10 mouse cellular contexts compared by ENCODE assay signal in genomic region chr7:25904066-25904465, GRCm38 (mm10). TPM values are rescaled to one million over a fixed set of nuclear protein-coding genes. Genes with fewer than 3 reads are reported as not detected.
DNase-seq lines count a peak whose midpoint lies in the region; ATAC-seq and TF ChIP-seq lines count a peak whose summit lies in the region.
"Had no signal": no experiment of that assay in that cellular context is flagged by ENCODE, and none has a peak within 500 bp of the region (broad histone marks: within the 10 kb centered on the region; RNA-seq: fewer than 3 reads in every experiment).

No protein-coding gene starts in this region.

- no peaks in the 10 kb centered on the region for H3K9me3 ChIP-seq in liver, postnatal 0 days (ENCODE audit: low read length)
- 0 out of 2 replicates have a peak, but pooled peaks cover 6% of the 10 kb centered on the region for H3K9me3 ChIP-seq in forebrain, embryonic 12.5 days
- H3K9me3 ChIP-seq: forebrain, embryonic 15.5 days; limb, embryonic 12.5 days had no signal

- intact Hi-C loops in heart, adult 2 months (cut with DNase I), result loop anchor here (5.0 kb wide), 1 partner anchor 47 kb away; no protein-coding TSS in a partner anchor

- H3K36me3 ChIP-seq in heart, adult 2 months (ENCODE audit: control insufficient read depth, insufficient read depth, low read length), result no peaks in the 10 kb centered on the region
- no peaks in the 10 kb centered on the region for H3K36me3 ChIP-seq in liver, postnatal 0 days (replicated peaks; ENCODE audit: insufficient read depth, low read length)
- H3K36me3 ChIP-seq in forebrain, embryonic 12.5 days (replicated peaks), result no peaks in the 10 kb centered on the region
- H3K36me3 ChIP-seq: forebrain, embryonic 15.5 days; limb, embryonic 12.5 days had no signal

- TF ChIP-seq CTCF in heart, adult 2 months (IDR thresholded peaks at IDR 0.05), result peak; percentile 33
- TF ChIP-seq CTCF in liver, postnatal 0 days (IDR thresholded peaks at IDR 0.05; ENCODE audit: low read depth), result peak; percentile 75

- WGBS in heart, adult 2 months, result 49% methylated on average over 3 of the region's 3 CpGs
- 48% methylated on average over 3 of the region's 3 CpGs for WGBS in liver, postnatal 0 days (ENCODE audit: insufficient replicate concordance)
- 54% methylated on average over 3 of the region's 3 CpGs for WGBS in forebrain, embryonic 12.5 days

- H3K27me3 ChIP-seq in heart, adult 2 months (ENCODE audit: control insufficient read depth, insufficient read depth, low read length), result no peaks in the 10 kb centered on the region
- no peaks in the 10 kb centered on the region for H3K27me3 ChIP-seq in liver, postnatal 0 days (ENCODE audit: insufficient read depth, low read length)
- no peaks in the 10 kb centered on the region for H3K27me3 ChIP-seq in forebrain, embryonic 12.5 days
- H3K27me3 ChIP-seq: forebrain, embryonic 15.5 days; limb, embryonic 12.5 days had no signal

- TF ChIP-seq POLR2A in heart, adult 2 months (IDR thresholded peaks at IDR 0.05; ENCODE audit: insufficient read depth, low read depth, low read length), result no peak

- H3K9ac ChIP-seq in heart, adult 2 months (ENCODE audit: low read depth, low read length), result no peak overlapping the region
- H3K9ac ChIP-seq in liver, postnatal 0 days (replicated peaks), result no peak overlapping the region
- H3K9ac ChIP-seq in forebrain, embryonic 12.5 days, result no peak overlapping the region
- H3K9ac ChIP-seq: forebrain, embryonic 15.5 days; limb, embryonic 12.5 days had no signal

- ATAC-seq in liver, postnatal 0 days, result 0 out of 2 replicates have a peak, but pooled peaks have one; percentile 50
- no peak for ATAC-seq in cerebellum, adult (ENCODE audit: insufficient number of reproducible peaks, low FRiP score, low TSS enrichment)
- ATAC-seq in forebrain, embryonic 12.5 days (ENCODE audit: low FRiP score), result no peak
- ATAC-seq: forebrain, embryonic 15.5 days had no signal

- no peak overlapping the region for H3K27ac ChIP-seq in heart, adult 2 months
- H3K27ac ChIP-seq in liver, postnatal 0 days (ENCODE audit: low read depth), result no peak overlapping the region
- H3K27ac ChIP-seq in forebrain, embryonic 12.5 days, result no peak overlapping the region
- H3K27ac ChIP-seq: forebrain, embryonic 15.5 days; limb, embryonic 12.5 days had no signal

- H3K4me2 ChIP-seq in liver, postnatal 0 days (ENCODE audit: low read depth, low read length), result no peak overlapping the region
- no peak overlapping the region for H3K4me2 ChIP-seq in forebrain, embryonic 12.5 days
- H3K4me2 ChIP-seq: forebrain, embryonic 15.5 days; limb, embryonic 12.5 days had no signal

- no peak for DNase-seq in heart, adult 2 months
- no peak for DNase-seq in heart, adult 9 months (ENCODE audit: low spot score in 2 of 2)
- DNase-seq in 3T3-L1 (ENCODE audit: low read depth, low spot score) (peak; percentile 40), ZHBTc4 (ENCODE audit: low read depth, low spot score) (peak; percentile 89)
- DNase-seq in liver, postnatal 0 days, result peak; percentile 55
- no peak for DNase-seq in natural killer cell, adult 2 months (ENCODE audit: low spot score in 2 of 2)

- H3K79me2 ChIP-seq in heart, adult 2 months (replicated peaks; ENCODE audit: control insufficient read depth, insufficient read depth, low read length), result no peaks in the 10 kb centered on the region

- H3K4me3 ChIP-seq in heart, adult 2 months, result no peak overlapping the region
- no peak overlapping the region for H3K4me3 ChIP-seq in liver, postnatal 0 days (ENCODE audit: low read depth, low read length)
- no peak overlapping the region for H3K4me3 ChIP-seq in forebrain, embryonic 12.5 days (replicated peaks)
- H3K4me3 ChIP-seq: forebrain, embryonic 15.5 days; limb, embryonic 12.5 days had no signal

- no peak for TF ChIP-seq EP300 in heart, adult 2 months (IDR thresholded peaks at IDR 0.05; ENCODE audit: insufficient read depth, low read depth, low read length)
- TF ChIP-seq EP300 in liver, postnatal 0 days (IDR thresholded peaks at IDR 0.05; ENCODE audit: low read depth), result no peak

- H3K4me1 ChIP-seq in heart, adult 2 months (ENCODE audit: control insufficient read depth, insufficient read depth, low read length), result no peaks in the 10 kb centered on the region
- H3K4me1 ChIP-seq in liver, postnatal 0 days (ENCODE audit: insufficient read depth), result peaks cover 3% of the 10 kb centered on the region
- no peaks in the 10 kb centered on the region for H3K4me1 ChIP-seq in forebrain, embryonic 12.5 days
- H3K4me1 ChIP-seq: forebrain, embryonic 15.5 days; limb, embryonic 12.5 days had no signal

RNA-seq across cellular contexts. Expression of gene Cyp2b10, which starts 6.6 kb away (rescaled TPM):
- total RNA-seq in heart, adult 2 months (2021), result 1 to 10 TPM; 1.3 to 3.1 TPM
- polyA plus RNA-seq in heart, adult 2 months (2012; rRNA removed), result 0.29 and 1.8 TPM in 2 replicates
- 3.4 and 5.8 TPM in 2 replicates for polyA plus RNA-seq in liver, postnatal 0 days (2015; fragmentation: Nextera tagmentation; extraction: Ambion mirVana)
- not detected in 2 replicates for polyA plus RNA-seq in forebrain, embryonic 12.5 days (2016; fragmentation: Nextera tagmentation; extraction: Ambion mirVana)
- polyA plus RNA-seq: forebrain, embryonic 15.5 days; limb, embryonic 12.5 days had no signal

Comparison
In these comparisons a context has a peak if more than half of its experiments do, and no peak if none do; other contexts are left out.
1. DNase-seq: peak in 3T3-L1 (single experiment), ZHBTc4 (single experiment) and liver, postnatal 0 days (single experiment); none in heart, adult 2 months (0 of 2), heart, adult 9 months (0 of 2) and natural killer cell, adult 2 months (0 of 2).